Mouse (Mus musculus): ENCODE results near the gene Anapc15. TPM values are rescaled to one million over a fixed set of nuclear protein-coding genes. Genes with fewer than 3 reads are reported as not detected.

Gene Anapc15
- polyA plus RNA-seq, 1 experiment: 103 TPM

DNA sequence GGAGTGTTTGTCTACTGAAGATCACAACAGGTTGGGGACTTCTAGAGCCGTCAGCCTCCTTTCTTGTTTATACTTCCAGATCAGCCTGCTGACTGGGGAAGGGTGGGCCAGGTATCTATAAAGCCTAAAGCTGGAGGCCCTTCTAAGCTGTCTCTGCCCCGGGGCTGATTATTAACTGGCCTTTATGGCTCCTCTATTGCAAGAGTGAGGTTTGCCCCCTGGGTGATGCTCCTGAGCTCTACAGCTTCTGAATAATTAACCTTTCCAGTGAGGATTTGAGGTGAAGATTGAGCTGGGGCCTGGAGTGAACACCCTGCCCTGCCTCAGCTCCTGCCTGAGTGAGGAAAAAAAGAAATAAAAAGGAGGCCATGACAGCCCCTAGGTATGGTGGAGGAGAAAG is 7.1 kb downstream of the Anapc15 start, which contains the start of gene Folr1:
Gene Folr1, minus strand, starts transcription at position 160 of the 400 bp plus-strand sequence.
- H3K27me3 ChIP-seq (ENCODE audit: control insufficient read depth, insufficient read depth, low read length): no peaks in the 10 kb centered on the region
- 90% methylated on average over 2 of the region's 2 CpGs for WGBS
- no peak within 1 kb of the TSS for H3K27ac ChIP-seq (ENCODE audit: control insufficient read depth, insufficient read depth, low read length)
- H3K4me3 ChIP-seq (ENCODE audit: control insufficient read depth, insufficient read depth, low read length): no peak within 1 kb of the TSS
- H3K4me1 ChIP-seq (replicated peaks; ENCODE audit: control insufficient read depth, insufficient read depth, low read length): no peaks in the 10 kb centered on the region
- DNase-seq: no peak
- TF ChIP-seq CTCF (IDR thresholded peaks at IDR 0.05; ENCODE audit: borderline replicate concordance, control insufficient read depth, extremely low read depth, insufficient read depth, low read length, poor library complexity) (no peak), POLR2A (IDR thresholded peaks at IDR 0.05; ENCODE audit: control insufficient read depth, extremely low read depth, insufficient read depth, low read length, poor library complexity) (no peak)
- H3K36me3 ChIP-seq (ENCODE audit: control insufficient read depth, insufficient read depth, low read length): no peaks in the 10 kb centered on the region

GRCm38 (mm10) chr7:101871296-101871695 is 7.8 kb downstream of the Anapc15 start:
- H3K4me3 ChIP-seq (ENCODE audit: control insufficient read depth, insufficient read depth, low read length): no peak overlapping the region
- DNase-seq: no peak
- no peak overlapping the region for H3K27ac ChIP-seq (ENCODE audit: control insufficient read depth, insufficient read depth, low read length)
- 87% methylated on average over 3 of the region's 3 CpGs for WGBS
- no peaks in the 10 kb centered on the region for H3K36me3 ChIP-seq (ENCODE audit: control insufficient read depth, insufficient read depth, low read length)
- H3K27me3 ChIP-seq (ENCODE audit: control insufficient read depth, insufficient read depth, low read length): no peaks in the 10 kb centered on the region
- H3K4me1 ChIP-seq (replicated peaks; ENCODE audit: control insufficient read depth, insufficient read depth, low read length): no peaks in the 10 kb centered on the region
- TF ChIP-seq CTCF (IDR thresholded peaks at IDR 0.05; ENCODE audit: borderline replicate concordance, control insufficient read depth, extremely low read depth, insufficient read depth, low read length, poor library complexity) (no peak), POLR2A (IDR thresholded peaks at IDR 0.05; ENCODE audit: control insufficient read depth, extremely low read depth, insufficient read depth, low read length, poor library complexity) (no peak)

DNA sequence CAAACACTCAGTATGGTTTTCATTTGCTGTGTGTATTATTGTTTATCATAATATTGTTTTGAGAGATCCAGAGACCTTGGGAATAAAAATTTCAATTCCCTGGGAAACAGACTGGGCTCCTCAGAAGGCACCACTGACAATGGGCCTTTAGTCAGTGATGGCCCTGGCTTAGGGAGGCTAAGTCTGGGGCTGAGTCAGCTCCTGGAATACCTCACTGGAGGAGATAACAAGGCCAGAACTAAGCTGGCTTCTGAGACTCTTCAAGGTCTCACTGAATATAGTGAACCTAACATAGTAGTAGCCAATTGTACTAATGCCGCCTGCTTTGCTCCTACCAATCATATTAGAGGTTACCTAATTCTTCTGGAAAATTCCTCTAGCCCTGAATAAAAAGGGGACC is 12.5 kb downstream of the Anapc15 start:
- Histone ChIP-seq H3K27ac (ENCODE audit: control insufficient read depth, insufficient read depth, low read length) (no peak overlapping the region), H3K4me3 (ENCODE audit: control insufficient read depth, insufficient read depth, low read length) (no peak overlapping the region), H3K27me3 (ENCODE audit: control insufficient read depth, insufficient read depth, low read length) (no peaks in the 10 kb centered on the region), H3K36me3 (ENCODE audit: control insufficient read depth, insufficient read depth, low read length) (no peaks in the 10 kb centered on the region), H3K4me1 (replicated peaks; ENCODE audit: control insufficient read depth, insufficient read depth, low read length) (no peaks in the 10 kb centered on the region)
- TF ChIP-seq CTCF (IDR thresholded peaks at IDR 0.05; ENCODE audit: borderline replicate concordance, control insufficient read depth, extremely low read depth, insufficient read depth, low read length, poor library complexity): no peak
- no peak for TF ChIP-seq POLR2A (IDR thresholded peaks at IDR 0.05; ENCODE audit: control insufficient read depth, extremely low read depth, insufficient read depth, low read length, poor library complexity)
- 94% methylated on average over 1 of the region's 1 CpGs for WGBS
- no peak for DNase-seq

DNA sequence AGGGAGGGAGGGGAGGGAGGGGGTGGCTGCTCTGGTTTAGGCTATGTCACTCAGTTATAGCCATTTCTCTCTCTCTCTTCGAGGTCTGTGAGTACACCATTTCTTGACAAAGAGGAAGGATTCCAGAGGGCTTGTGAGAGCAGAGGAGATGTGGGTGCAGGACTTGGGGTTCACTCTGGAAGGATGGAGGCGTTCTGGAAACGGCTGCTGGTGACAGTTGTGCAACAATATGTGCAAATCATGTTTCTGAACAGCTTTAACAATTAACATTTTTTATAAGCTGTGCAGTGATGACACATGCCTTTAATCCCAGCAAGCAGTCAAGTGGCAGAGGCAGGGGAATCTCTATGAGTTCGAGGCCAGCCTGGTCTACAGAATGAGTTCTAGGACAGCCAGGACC is 17.3 kb downstream of the Anapc15 start:
- H3K4me3 ChIP-seq (ENCODE audit: control insufficient read depth, insufficient read depth, low read length): no peak overlapping the region
- no peaks in the 10 kb centered on the region for H3K4me1 ChIP-seq (replicated peaks; ENCODE audit: control insufficient read depth, insufficient read depth, low read length)
- no peaks in the 10 kb centered on the region for H3K36me3 ChIP-seq (ENCODE audit: control insufficient read depth, insufficient read depth, low read length)
- no peaks in the 10 kb centered on the region for H3K27me3 ChIP-seq (ENCODE audit: control insufficient read depth, insufficient read depth, low read length)
- no peak for DNase-seq
- H3K27ac ChIP-seq (ENCODE audit: control insufficient read depth, insufficient read depth, low read length): no peak overlapping the region
- TF ChIP-seq POLR2A (IDR thresholded peaks at IDR 0.05; ENCODE audit: control insufficient read depth, extremely low read depth, insufficient read depth, low read length, poor library complexity): no peak
- TF ChIP-seq CTCF (IDR thresholded peaks at IDR 0.05; ENCODE audit: borderline replicate concordance, control insufficient read depth, extremely low read depth, insufficient read depth, low read length, poor library complexity): no peak
- 76% methylated on average over 4 of the region's 4 CpGs for WGBS

DNA sequence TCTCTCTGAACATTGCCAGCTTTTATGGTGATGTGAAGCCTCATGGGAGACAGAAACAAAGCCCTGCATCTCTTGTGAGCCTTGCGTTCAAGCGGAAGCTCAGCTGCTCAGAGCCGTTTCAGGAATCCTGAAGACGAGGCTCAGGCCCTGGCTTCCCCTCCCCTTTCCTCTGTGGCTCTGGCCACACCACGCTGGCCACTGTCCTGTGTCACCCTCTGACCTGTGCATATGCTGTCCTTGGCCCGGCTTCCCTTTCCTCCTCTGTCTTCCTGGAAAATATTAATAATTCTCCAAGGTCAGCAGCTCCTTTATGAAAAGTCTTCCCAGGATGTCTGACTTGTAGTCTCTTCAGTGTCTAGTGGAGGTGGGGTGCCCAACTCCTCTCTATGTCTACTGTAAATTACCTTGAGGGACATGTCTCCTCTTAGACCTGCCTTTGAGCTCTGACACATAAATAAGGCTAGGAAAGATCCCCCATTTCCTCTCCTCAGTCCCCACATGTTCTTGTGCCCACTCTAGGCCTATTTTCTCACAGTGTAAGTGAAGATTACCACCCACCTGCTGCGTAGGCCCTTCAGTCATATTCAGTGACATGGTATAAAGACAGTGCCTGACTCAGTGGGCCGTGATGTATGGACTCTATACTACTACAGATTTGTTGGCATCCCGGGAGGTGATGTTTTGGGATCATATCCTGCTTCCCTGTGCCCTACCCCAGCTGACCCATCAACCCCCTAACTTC is 19.1 kb downstream of the Anapc15 start:
- H3K27ac ChIP-seq (ENCODE audit: control insufficient read depth, insufficient read depth, low read length): no peak overlapping the region
- H3K27me3 ChIP-seq (ENCODE audit: control insufficient read depth, insufficient read depth, low read length): no peaks in the 10 kb centered on the region
- H3K4me1 ChIP-seq (replicated peaks; ENCODE audit: control insufficient read depth, insufficient read depth, low read length): no peaks in the 10 kb centered on the region
- no peak for TF ChIP-seq CTCF (IDR thresholded peaks at IDR 0.05; ENCODE audit: borderline replicate concordance, control insufficient read depth, extremely low read depth, insufficient read depth, low read length, poor library complexity)
- no peak for TF ChIP-seq POLR2A (IDR thresholded peaks at IDR 0.05; ENCODE audit: control insufficient read depth, extremely low read depth, insufficient read depth, low read length, poor library complexity)
- H3K4me3 ChIP-seq (ENCODE audit: control insufficient read depth, insufficient read depth, low read length): no peak overlapping the region
- no peak for DNase-seq
- H3K36me3 ChIP-seq (ENCODE audit: control insufficient read depth, insufficient read depth, low read length): no peaks in the 10 kb centered on the region
- 92% methylated on average over 9 of the region's 9 CpGs for WGBS

DNA sequence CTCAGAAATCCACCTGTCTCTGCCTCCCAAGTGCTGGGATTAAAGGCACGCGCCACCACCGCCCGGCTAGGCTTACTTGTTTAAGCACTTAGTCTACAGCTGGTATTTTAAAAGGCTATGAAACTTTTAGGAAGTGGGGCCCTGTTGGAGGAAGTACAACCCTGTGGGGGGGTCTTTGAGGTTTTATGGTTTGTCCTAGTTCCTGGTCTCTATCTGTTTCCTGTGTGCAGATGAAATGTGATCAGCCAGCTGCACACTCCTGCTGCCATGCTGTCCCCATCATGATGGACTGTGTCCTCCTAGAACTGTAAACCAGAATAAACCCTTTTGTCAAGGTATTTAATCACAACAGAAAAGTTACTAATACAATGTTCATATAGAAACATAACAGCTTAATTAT is 20.6 kb downstream of the Anapc15 start:
- WGBS: 89% methylated on average over 4 of the region's 4 CpGs
- Histone ChIP-seq H3K4me3 (ENCODE audit: control insufficient read depth, insufficient read depth, low read length) (no peak overlapping the region), H3K27ac (ENCODE audit: control insufficient read depth, insufficient read depth, low read length) (no peak overlapping the region), H3K36me3 (ENCODE audit: control insufficient read depth, insufficient read depth, low read length) (no peaks in the 10 kb centered on the region), H3K4me1 (replicated peaks; ENCODE audit: control insufficient read depth, insufficient read depth, low read length) (no peaks in the 10 kb centered on the region), H3K27me3 (ENCODE audit: control insufficient read depth, insufficient read depth, low read length) (no peaks in the 10 kb centered on the region)
- no peak for DNase-seq
- TF ChIP-seq CTCF (IDR thresholded peaks at IDR 0.05; ENCODE audit: borderline replicate concordance, control insufficient read depth, extremely low read depth, insufficient read depth, low read length, poor library complexity) (no peak), POLR2A (IDR thresholded peaks at IDR 0.05; ENCODE audit: control insufficient read depth, extremely low read depth, insufficient read depth, low read length, poor library complexity) (no peak)

All from thymus, adult 2 months (tissue).